Mouse (Mus musculus): ENCODE data around the gene Cdh16.

GRCm38 (mm10) chr8:104603245-104603593 lies 21.0 kb downstream of the Cdh16 start:
- TF ChIP-seq POLR2A (IDR thresholded peaks at IDR 0.05; ENCODE audit: insufficient read length, low read depth) (no peak), MYOG (IDR thresholded peaks at IDR 0.05; ENCODE audit: control insufficient read depth in 1 of 3, insufficient read depth in 1 of 3, insufficient read length in 2 of 3, low read depth in 2 of 3) (no peak), CEBPB (IDR thresholded peaks at IDR 0.05; ENCODE audit: insufficient read depth, poor library complexity, severe bottlenecking) (no peak), POLR2AphosphoS2 (IDR thresholded peaks at IDR 0.05; ENCODE audit: insufficient read length, low read depth) (no peak), MAX (IDR thresholded peaks at IDR 0.05; ENCODE audit: low read depth) (no peak), SRF (IDR thresholded peaks at IDR 0.05; ENCODE audit: control insufficient read depth, insufficient read length, low read depth) (no peak)
